Mouse (Mus musculus) 3T3-L1 (cell line): ENCODE results near the gene Atf6.

ENCODE experiments used
- DNase-seq: peaks from one replicate; pipeline ENCODE4 v3.0.0-alpha.2; 2015; ENCODE audit warnings: low read depth, low spot score

Gene Atf6

GRCm38 (mm10) chr1:170884390-170884789 is 16.8 kb upstream of the Atf6 start:
- DNase-seq: peak; percentile 29

DNA sequence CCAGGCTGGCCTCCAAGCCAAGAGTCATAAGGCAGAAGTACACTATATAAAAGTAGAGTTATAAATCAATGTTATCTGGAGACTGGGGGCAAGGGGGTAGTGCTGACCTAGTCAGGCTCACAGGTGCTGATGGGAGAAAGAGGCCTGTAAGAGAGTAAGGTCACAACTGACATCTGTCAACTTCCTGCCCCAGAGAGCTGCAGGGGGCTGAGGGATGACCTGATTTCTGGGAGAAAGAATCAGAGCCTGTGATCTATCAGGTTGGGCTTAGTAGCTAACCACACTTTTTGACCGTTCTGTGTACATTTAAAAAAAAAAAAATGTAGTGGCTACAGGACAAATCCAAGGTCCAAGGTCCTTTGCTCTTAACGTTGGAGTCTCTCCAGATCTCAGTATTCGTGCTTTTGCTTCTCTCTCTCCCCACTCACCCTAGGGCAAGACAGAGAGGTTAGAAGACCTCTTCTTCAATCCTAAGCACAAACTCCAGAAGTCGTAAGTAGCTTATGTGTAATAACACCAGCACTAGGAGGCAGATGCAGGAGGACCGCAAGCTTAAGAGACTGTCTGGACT is 15.4 kb upstream of the Atf6 start:
- no peak for DNase-seq

- DNase-seq: no peak
These were observed 9.3 kb upstream of the Atf6 start for GRCm38 (mm10) chr1:170876906-170877305.

GRCm38 (mm10) chr1:170875676-170876075 is 8.1 kb upstream of the Atf6 start:
- DNase-seq: no peak

GRCm38 (mm10) chr1:170871961-170872360 is 4.4 kb upstream of the Atf6 start:
- no peak for DNase-seq

GRCm38 (mm10) chr1:170871402-170871801 is 3.8 kb upstream of the Atf6 start:
- no peak for DNase-seq

DNA sequence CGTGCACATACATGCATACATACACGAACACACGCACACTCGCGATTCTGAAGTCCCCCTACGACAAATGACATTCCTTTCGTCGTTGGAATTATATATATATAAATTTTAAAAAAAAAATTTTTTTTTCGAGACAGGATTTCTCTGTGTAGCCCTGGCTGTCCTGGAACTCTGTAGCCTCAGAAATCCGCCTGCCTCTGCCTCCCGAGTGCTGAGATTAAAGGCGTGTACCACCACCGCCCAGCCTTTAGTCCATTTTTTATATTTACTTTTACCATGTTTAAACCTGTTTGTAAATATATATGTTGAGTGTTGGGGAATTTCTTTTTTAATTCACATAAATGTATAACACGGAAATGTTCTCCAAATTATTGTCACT is 1.3 kb upstream of the Atf6 start:
- no peak for DNase-seq

GRCm38 (mm10) chr1:170868107-170868904 is 735 bp upstream of the Atf6 start:
- DNase-seq: peak; percentile 95

GRCm38 (mm10) chr1:170866992-170867690 is 430 bp downstream of the Atf6 start:
- peak; percentile 60 for DNase-seq

GRCm38 (mm10) chr1:170865406-170865805 is 2.2 kb downstream of the Atf6 start:
- no peak for DNase-seq

DNA sequence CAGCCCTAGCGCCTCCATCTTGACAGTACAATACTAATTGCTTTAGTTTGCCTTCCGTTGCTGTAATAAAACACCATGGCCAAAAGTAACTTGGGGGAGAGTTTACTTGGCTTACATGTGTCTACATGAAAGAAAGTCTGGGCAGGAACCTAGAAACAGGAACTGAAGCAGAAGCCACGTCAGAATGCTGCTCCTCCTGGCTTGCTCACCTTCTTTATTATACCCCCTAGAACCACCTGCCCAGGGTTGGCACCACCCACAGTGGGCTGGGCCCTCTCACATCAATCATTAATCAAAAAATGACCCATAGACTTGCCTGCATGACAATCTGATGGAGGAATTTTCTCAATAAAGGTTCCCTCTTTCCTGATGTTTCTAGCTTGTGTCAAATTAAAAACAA is 2.8 kb downstream of the Atf6 start:
- no peak for DNase-seq

DNA sequence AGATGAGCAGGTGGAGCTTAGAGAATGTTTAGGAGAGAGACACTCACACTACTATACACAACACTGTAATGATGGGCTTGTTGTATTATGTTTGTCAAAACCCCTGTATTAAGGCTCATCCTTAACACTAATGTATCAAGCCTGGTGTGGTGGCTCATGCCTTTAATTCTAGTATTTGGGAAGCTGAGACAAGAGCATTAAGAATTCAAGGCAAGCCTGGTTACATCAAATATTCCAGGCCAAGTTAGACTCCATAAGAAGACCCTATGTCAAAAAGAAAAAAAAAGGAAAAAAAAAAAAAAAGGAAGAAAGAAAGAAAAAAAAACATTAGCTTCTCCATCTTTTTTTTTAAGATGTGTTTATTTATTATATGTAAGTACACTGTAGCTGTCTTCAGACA is 3.3 kb downstream of the Atf6 start:
- no peak for DNase-seq

- no peak for DNase-seq
These were observed 4.5 kb downstream of the Atf6 start for GRCm38 (mm10) chr1:170863033-170863432.

GRCm38 (mm10) chr1:170862435-170862717 is 5.2 kb downstream of the Atf6 start:
- DNase-seq: no peak

- no peak for DNase-seq
These were observed 5.7 kb downstream of the Atf6 start for GRCm38 (mm10) chr1:170861671-170862434.

DNA sequence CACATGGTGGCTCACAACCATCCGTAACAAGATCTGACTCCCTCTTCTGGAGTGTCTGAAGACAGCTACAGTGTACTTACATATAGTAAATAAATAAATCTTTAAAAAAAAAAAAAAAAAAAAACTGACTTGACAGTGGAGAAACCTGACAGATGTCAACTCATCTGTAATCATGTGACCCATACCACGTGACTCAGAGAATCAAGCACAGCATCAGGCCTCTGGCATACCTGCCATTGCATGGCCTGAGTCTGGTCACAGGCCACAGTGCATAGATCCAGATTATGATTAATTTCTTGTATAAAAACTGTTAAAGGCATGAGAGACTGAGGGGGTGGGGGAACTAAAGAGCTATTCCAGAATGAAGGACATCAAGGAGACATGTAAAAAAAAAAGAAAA is 8.7 kb downstream of the Atf6 start:
- no peak for DNase-seq

DNA sequence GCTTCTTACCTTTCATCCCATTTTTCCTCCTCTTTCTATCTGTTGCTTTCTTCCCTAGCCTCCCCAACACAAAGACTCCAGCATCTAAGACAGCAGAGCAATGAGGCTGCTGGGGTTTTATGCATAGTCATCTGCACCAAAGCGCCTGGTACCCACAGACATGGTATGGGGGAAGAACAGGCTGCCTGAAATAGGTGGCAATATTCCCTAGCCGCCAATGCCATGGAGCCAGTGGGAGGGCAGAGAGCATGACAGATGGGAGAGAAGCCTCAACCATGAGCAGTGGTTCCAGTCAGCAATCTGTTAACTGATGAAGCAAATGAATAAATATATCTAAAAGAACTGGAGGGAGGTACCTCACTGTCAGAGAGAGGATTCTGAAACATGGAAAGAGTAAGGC is 10.2 kb downstream of the Atf6 start:
- no peak for DNase-seq

DNA sequence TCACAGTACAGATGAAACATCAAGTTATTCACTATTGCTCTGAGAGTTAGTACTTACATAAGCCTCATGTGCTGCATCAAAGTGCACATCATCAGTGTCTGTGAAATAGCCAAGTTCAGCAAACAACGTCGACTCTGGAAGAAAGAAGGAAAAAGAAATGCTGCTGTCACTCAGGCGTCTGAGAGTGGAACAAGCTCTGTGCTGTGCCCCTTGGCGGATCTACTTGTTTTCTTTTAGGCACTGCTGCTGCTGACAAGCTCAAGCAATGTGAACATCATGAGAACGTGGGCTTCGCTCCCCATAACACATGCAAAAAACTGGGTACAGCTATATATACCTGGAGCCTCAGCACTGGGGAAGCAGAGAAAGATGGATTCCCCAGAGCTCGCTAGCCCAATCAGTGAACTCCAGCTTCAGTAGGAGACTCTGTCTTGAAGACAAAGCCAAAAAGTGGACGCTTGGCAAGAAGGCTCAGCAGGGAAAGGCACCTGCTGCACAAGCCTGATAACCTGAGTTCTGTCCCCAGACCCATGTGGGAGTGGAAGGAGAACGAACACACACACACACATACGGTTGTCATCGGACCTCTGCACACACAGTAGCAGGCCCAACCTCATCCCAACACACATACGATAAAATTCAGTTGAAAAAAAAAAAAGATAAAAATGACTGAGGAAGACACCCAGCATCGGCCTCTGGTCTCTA is 12.4 kb downstream of the Atf6 start:
- no peak for DNase-seq

DNA sequence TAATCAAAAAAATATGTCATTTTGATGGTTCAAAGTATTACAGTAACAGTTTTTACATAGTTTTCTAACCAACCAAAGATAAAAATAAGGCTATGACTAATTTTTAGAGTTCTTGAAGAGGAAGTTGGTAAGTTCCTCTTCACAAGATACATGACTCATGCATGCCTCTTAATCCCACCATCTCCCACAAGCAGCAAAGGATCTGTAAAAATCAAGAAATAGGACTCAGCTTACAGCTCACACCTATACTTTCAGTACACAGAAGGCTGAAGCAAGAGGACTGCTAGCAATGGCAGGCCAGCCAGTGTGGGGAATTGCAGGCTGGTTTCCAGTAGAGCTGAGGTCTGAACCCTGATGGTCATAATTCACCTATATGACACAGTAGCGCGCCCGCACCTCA is 14.0 kb downstream of the Atf6 start:
- DNase-seq: peak; percentile 87

DNA sequence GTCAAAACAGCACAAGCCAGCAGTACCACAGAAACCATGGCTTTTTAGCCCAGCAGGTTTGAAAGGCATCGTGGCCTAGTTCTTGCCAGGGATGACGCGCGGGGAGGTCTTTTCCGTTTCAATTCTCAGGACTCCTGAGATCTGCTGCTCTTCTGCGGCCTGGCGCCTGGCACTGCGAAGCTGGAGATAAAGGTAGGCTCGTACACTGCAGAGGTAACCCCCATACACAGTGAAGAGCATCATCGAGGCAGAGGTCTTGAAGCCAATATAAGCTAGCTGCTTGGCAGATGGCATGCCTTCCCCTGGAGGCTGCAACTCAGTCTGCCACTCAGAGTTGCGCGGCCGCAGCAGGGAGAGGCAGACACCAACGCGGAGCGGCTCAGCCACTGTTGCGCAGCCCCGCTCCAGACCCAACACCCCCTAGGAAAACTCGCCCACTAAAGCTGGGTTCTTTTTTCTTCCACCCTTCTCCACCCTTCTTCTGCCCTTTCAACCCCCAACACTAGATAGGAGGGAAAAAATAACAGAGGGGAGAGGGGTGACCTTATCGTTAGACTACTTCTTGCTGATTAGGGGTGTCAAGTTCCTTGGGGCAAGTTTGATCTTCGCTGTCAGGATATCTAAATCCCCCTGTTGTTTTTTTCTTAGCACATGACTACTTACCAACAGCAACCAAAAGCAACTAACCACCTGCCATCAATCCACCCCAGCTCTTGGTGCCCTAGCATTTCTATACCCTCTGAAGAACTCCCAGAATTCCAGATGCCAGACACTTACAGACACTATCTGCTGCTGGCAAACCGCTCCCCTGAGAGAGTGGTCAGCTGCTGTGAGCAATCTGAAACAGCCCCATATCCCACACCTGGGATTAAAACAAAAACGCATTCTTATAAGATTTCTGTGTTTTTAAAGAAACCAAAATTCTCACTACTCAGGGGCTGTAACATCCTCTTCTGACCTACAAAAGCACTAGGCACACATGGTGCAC is 16.6 kb downstream of the Atf6 start:
- DNase-seq: no peak

- no peak for DNase-seq
These were observed 17.6 kb downstream of the Atf6 start for GRCm38 (mm10) chr1:170850007-170850406.
